Mouse (Mus musculus) midbrain, embryonic 10.5 days (tissue): ENCODE measurements at regions not wholly inside any gene's neighbourhood (a gene's known extent, or its start where the extent isn't known, plus 50 kb on each side); places are given as distances from the start of the nearest gene placed in this dataset.

Experiments used
- DNase-seq: peaks from one replicate; pipeline ENCODE4 v3.0.0-alpha.2; 2017; ENCODE audit warnings: low spot score
- H3K27ac ChIP-seq: fragments of 300-500 bp; sonication (generic); replicated peaks from 2 replicates; pipeline ENCODE4 v1.5.1; 2016; ENCODE audit warnings: mild to moderate bottlenecking
- H3K27me3 ChIP-seq: fragments of 300-500 bp; sonication (generic); 2 replicates; pipeline ENCODE4 v1.6.1; 2016; ENCODE audit warnings: low read depth, mild to moderate bottlenecking; ENCODE audit not compliant: poor library complexity, severe bottlenecking
- H3K36me3 ChIP-seq: fragments of 300-500 bp; sonication (generic); 2 replicates; pipeline ENCODE4 v1.6.1; 2016; ENCODE audit warnings: mild to moderate bottlenecking, moderate library complexity
- H3K4me1 ChIP-seq: fragments of 300-500 bp; sonication (generic); 2 replicates; pipeline ENCODE4 v1.6.1; 2016
- H3K4me3 ChIP-seq: fragments of 300-500 bp; sonication (generic); 2 replicates; pipeline ENCODE4 v1.5.1; 2016; ENCODE audit warnings: mild to moderate bottlenecking, moderate library complexity
- H3K9me3 ChIP-seq: fragments of 300-500 bp; sonication (generic); replicated peaks from 2 replicates; pipeline ENCODE4 v1.6.1; 2016; ENCODE audit warnings: mild to moderate bottlenecking
- WGBS: fragments of 180-500 bp; shearing (Covaris S2); methylation state at CpG from one replicate; pipeline ENCODE4 v1.1.7; 2016; 5-methylcytosine and 5-hydroxymethylcytosine counted together

DNA sequence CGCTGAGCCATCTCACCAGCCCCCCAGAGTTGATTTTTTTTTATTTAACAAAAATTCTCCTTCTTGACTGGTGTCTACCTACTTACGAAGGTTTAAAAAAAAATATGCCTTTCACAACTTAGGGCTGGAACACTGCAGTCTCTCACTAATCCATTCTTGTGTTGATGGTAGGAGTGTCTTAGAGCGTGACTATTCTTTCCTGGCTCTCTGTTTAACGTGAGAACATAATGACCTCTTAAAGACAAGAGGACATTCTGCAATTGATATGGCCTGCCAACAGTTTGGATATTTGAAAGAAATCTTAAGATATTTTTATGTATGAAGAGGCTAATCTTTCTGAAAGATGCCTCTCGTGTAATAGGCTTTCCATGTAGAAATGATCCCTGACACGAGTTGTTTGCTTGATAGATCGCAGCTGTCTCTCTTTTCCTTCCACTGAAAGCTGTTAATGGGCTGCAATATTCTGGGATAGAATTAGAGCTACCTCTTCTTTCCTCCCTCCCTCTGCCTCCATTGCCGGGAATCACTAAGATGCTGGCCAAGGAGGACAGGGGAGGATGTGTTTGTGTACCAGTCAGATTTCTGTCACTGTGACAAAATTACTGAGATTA is 101.2 kb upstream of the Adra1d start:
- Histone ChIP-seq H3K4me1 (no peaks in the 10 kb centered on the region), H3K27ac (no peak overlapping the region), H3K9me3 (no peaks in the 10 kb centered on the region; the same call in 1 of the 2 replicates), H3K27me3 (no peaks in the 10 kb centered on the region), H3K36me3 (no peaks in the 10 kb centered on the region), H3K4me3 (no peak overlapping the region)
- no peak for DNase-seq
- WGBS, result 83% methylated on average over 8 of the region's 8 CpGs

DNA sequence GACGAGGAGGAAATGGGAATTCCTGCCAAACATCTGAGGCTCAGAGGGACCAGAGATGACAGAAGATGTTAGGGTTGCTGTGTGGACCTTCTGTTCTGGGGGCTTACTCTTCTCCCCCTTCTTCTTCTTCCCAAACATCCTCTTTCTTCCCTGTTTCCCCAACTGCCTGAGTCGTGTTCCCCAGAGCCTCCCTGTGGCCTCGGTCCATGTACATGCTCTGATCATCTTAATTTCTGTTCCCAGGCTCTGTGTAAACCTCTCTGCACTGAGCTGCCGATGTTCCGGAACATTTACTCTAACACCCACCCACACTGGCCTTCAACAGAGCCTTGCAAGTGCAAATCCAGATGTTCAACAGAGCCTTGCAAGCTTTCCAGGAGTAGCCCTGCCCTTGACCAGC is 90.1 kb upstream of the Adra1d start:
- H3K27ac ChIP-seq, result no peak overlapping the region
- H3K9me3 ChIP-seq, result no peaks in the 10 kb centered on the region
- H3K4me3 ChIP-seq, result no peak overlapping the region
- WGBS, result 84% methylated on average over 5 of the region's 5 CpGs
- no peak for DNase-seq
- no peaks in the 10 kb centered on the region for H3K36me3 ChIP-seq
- H3K4me1 ChIP-seq, result no peaks in the 10 kb centered on the region
- no peaks in the 10 kb centered on the region for H3K27me3 ChIP-seq

DNA sequence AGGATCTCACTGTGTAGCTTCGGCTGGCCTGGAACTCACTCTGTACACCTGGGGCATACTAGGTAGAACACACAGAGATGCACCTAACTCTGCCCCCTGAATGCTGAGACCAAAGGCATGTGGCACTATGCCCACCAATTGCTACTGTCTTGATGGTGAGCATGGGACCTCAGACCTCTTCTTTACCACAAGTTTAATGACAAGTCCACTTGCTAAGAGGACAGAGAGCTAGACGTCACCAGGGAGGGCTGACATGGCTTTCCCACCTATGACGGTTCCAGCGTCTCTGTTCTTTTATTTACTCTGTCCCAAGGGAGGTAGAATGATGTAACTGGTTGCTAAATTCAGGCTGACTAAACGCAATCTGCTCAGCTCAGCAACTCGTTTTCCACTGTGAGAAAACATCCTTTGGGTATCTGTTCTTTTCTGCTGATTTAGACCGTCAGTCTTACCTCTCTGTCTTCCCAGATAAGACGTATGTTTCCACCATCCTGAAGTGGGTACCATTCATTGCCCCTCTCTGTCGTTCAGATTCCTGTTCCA is 88.6 kb upstream of the Adra1d start:
- Histone ChIP-seq H3K9me3 (no peaks in the 10 kb centered on the region), H3K27me3 (no peaks in the 10 kb centered on the region), H3K36me3 (no peaks in the 10 kb centered on the region), H3K4me1 (no peaks in the 10 kb centered on the region), H3K27ac (no peak overlapping the region), H3K4me3 (no peak overlapping the region)
- no peak for DNase-seq
- 87% methylated on average over 9 of the region's 9 CpGs for WGBS

DNA sequence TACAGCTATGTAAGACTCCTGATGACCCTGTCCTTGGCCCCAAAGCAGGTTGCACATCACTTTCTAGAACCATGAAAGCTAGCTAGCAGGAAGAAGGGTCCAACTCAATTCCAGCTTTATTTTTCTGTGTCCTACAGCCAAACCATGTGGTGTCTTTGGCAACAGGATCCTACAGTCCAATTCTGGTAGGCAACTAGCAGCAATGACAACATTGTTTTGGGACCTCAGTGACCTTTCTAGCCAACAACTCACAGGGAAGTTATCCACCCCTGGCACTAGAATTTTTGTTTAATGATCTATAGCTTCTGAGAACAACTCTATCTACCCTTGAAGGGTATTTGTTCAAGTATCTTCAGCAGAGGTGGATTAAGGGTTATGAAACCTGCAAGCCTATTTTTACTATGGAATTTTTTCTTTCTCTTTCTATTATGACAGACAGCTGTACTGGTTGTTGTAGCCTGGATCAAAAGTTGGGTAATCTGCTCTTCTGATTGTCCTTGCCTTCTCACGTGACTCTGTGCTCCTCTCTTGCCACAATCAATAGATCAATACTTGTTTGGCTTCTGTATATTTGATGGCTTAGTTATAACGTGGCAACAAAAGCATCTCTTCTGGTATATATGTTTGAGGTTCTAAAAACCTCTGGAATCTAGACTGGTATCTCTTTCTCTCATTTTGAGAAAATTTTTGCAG is 82.2 kb upstream of the Adra1d start:
- Histone ChIP-seq H3K27me3 (no peaks in the 10 kb centered on the region), H3K9me3 (no peaks in the 10 kb centered on the region), H3K36me3 (no peaks in the 10 kb centered on the region), H3K27ac (no peak overlapping the region), H3K4me1 (no peaks in the 10 kb centered on the region), H3K4me3 (no peak overlapping the region)
- DNase-seq, result no peak
- WGBS, result 76% methylated on average over 2 of the region's 2 CpGs

DNA sequence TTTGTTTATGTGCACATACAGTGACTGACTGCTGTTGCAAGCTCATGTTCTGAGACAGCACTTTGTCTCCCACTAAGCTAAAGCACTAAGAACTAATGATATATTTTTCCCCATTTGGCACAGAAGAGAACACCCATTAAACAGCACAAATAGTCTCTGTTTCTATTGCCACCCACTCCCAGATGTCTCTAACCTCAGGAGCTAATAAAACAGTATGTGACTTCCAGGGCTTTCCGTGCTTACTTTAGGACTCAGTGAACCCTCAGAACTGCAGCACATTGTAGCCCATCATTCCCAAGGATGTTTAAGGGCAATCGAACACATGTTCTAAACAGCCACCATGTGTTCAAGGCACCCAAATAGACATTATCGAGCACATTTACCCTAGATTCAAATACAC is 80.4 kb upstream of the Adra1d start:
- 92% methylated on average over 3 of the region's 3 CpGs for WGBS
- Histone ChIP-seq H3K36me3 (no peaks in the 10 kb centered on the region), H3K27me3 (no peaks in the 10 kb centered on the region), H3K4me1 (no peaks in the 10 kb centered on the region), H3K4me3 (no peak overlapping the region), H3K27ac (no peak overlapping the region), H3K9me3 (no peaks in the 10 kb centered on the region)
- DNase-seq, result no peak

DNA sequence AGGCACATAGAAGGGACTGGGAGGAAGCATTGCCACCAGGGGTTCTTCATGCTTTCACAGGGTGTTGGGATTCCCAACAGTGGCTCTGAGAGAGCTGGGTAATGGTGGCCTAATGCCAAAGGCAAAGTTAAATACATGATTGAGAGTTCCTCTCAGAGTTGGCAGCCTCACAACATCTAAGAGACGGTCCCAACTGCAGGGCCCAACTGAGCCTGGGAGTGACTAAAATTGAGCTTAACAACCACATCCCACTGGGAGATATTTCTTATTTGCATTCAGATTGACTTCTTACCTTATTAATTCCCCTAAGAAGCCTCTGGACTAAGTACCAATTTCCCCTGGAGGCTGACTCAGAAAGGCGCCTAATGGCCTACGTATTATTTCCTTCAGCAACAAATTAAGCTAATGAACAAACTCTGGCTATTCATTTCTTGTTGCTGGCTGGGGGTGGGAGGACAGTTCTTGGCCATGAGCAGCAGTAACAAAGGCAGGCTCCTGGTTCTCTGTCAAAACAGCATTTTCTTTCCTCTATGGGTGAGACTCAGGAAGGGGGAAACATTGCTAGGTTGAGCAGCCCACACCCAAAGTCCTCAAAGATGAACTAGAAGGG is 77.0 kb upstream of the Adra1d start:
- Histone ChIP-seq H3K9me3 (no peaks in the 10 kb centered on the region), H3K27ac (no peak overlapping the region), H3K36me3 (no peaks in the 10 kb centered on the region), H3K4me3 (no peak overlapping the region), H3K4me1 (no peaks in the 10 kb centered on the region), H3K27me3 (no peaks in the 10 kb centered on the region)
- 89% methylated on average over 3 of the region's 3 CpGs for WGBS
- DNase-seq, result no peak

DNA sequence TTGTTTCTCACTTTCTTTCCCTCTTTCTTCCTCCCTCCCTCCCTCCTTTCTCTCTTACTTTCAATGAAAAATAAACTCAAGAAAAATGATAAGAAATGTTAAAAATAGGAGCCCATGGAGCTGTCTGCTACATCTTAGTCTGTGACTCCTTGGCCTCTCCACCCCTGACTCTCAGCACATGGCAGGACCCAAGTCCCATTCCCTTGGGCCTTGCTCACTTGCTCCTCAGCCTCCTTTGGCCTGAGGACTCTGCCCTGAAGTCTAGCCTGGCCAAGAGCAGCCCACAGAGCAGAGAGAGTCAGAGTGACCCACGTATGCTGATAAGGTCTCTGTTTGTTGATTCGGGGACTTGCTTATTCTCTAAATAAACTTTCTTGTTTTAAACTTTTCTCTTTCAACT is 73.7 kb upstream of the Adra1d start:
- Histone ChIP-seq H3K36me3 (no peaks in the 10 kb centered on the region), H3K4me1 (no peaks in the 10 kb centered on the region), H3K27ac (no peak overlapping the region), H3K4me3 (no peak overlapping the region), H3K9me3 (no peaks in the 10 kb centered on the region), H3K27me3 (no peaks in the 10 kb centered on the region)
- no peak for DNase-seq
- 81% methylated on average over 2 of the region's 2 CpGs for WGBS

DNA sequence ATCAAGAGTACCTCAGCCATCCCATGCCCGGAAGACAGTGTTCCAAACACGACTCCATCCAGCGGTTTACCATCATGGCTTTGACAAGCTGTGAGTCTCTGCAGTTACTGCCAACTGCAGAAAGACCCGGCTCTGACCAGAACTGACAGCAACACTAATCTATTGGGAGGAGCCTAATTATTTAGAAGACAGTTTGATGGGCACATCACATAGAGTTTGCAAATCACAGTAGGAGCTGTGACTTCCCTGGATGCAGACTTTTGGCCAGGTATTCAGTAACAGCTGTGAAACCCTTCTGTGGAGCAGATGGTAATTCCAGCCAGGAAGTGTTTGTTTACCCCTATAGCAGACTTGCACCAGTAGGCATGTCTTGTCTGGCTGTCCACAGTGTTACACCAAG is 55.8 kb upstream of the Adra1d start:
- H3K27me3 ChIP-seq, result no peaks in the 10 kb centered on the region
- DNase-seq, result no peak
- no peak overlapping the region for H3K27ac ChIP-seq
- no peaks in the 10 kb centered on the region for H3K4me1 ChIP-seq
- WGBS, result 85% methylated on average over 4 of the region's 4 CpGs
- H3K36me3 ChIP-seq, result no peaks in the 10 kb centered on the region
- no peak overlapping the region for H3K4me3 ChIP-seq
- H3K9me3 ChIP-seq, result no peaks in the 10 kb centered on the region

DNA sequence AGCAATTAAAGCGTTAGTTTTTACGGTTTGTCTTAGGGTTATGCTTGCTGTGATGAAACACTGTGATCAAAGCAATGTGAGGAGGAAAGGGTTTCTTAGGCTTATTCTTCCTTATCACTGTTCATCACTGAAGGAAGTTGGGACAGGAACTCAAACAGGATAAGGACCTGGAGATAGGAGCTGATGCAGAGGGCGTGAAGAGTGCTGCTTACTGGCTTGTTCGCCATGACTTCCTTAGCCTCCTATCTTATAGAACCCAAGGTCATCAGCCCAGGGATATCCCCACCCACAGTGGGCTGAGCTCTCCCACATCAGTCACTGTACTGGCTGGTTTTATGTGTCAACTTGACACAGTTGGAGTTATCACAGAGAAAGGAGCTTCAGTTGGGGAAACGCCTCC is 50.4 kb upstream of the Adra1d start:
- H3K4me3 ChIP-seq, result no peak overlapping the region
- no peaks in the 10 kb centered on the region for H3K27me3 ChIP-seq
- no peaks in the 10 kb centered on the region for H3K4me1 ChIP-seq
- no peak overlapping the region for H3K27ac ChIP-seq
- H3K9me3 ChIP-seq, result no peaks in the 10 kb centered on the region
- WGBS, result 84% methylated on average over 5 of the region's 5 CpGs
- no peaks in the 10 kb centered on the region for H3K36me3 ChIP-seq
- DNase-seq, result no peak
